Mouse (Mus musculus): Measurements from ENCODE around the gene Antxr1.

DNA sequence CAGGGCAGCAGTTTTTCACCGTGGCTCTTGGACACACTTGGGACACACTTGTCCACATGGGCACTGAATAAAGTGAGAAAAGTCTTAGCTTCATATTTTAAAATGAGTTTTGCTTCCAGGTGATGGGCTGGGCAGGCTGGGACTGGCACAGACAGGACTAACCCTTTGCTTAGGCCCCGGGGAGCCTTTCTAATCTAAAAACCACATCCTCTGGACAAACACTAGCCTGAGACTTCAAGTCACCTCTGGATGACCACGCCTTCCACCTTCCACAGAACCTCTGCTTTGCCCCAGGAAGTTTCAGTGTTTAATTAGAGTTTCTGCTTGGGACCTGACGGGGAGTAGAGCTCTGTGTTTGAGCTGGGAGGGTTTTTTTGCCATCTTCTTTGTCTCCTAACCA is 98.4 kb downstream of the Antxr1 start:
- TF ChIP-seq POLR2A (IDR thresholded peaks at IDR 0.05; ENCODE audit: low read depth, low read length) = no peak
- TF ChIP-seq CTCF (IDR thresholded peaks at IDR 0.05; ENCODE audit: borderline replicate concordance, insufficient read depth, low read length) = no peak

All from embryonic fibroblast, embryonic 13.5 days (primary cell).